Mouse (Mus musculus): Measurements from ENCODE around the gene Epha2. TPM values are rescaled to one million over a fixed set of nuclear protein-coding genes. Genes with fewer than 3 reads are reported as not detected.

Epha2 gene
- total RNA-seq, 2 experiments from 2014 or later, result 14.4 to 23.6 TPM

DNA sequence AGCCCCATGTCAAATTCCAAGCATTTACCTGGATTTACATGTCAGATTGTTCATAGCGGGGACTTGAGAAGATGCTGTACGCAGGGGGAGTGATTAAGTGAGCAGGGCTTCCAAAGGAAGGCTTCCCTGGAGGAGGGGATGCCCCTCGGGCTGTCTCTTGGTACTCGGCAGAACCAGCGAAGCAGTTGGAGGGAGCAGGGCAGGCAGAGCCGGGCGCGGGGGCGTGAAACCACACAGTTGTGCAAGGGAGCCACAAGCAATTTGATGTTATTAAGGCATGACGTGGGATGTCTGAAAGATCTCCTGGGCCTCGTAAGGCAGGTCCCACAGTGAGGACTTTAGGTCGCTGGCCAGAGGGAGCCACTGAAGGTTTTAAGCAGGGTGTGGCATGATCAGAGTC, 28.9 kb downstream of the Epha2 start:
- no peak for DNase-seq

DNA sequence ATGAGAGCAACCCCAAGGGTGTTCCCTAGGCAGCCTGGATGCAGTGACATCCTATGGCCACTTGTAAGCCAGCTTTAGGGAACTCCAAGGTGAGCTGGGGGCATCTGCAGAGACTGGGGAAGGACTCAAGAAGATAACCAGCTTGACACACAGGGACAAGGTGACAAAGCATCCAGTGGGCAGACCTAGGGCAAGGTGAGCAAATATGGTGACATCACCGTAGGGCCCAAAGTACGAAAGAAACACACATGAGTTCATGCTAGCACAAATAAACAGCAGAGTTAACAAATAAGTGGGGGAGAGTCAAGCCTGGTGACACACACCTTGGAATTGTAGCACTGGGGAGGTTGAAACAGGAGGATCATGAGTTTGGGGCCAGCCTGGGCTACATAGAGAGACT, 30.4 kb downstream of the Epha2 start:
- no peak for DNase-seq

DNA sequence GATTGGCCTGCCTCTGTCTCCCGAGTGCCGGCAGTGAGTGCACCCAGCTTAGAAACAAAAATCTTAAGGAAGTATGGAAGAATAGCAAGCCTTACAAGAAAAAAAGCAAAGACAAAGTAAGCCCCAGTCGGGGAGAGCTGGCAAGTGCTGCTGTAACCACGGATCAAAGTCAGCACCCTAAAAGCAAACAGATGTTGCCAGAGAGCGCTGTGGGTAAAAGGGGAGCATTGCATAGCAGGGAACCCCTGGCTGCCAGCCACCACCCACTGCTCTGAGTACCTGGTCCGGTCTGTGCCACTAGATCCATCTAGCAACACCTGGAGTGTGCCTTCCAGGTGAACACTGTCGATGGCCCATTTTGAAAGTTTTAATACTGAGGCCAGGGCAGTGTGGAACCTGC, 31.2 kb downstream of the Epha2 start:
- DNase-seq, result peak in 1 of 2 experiments; percentile 27

DNA sequence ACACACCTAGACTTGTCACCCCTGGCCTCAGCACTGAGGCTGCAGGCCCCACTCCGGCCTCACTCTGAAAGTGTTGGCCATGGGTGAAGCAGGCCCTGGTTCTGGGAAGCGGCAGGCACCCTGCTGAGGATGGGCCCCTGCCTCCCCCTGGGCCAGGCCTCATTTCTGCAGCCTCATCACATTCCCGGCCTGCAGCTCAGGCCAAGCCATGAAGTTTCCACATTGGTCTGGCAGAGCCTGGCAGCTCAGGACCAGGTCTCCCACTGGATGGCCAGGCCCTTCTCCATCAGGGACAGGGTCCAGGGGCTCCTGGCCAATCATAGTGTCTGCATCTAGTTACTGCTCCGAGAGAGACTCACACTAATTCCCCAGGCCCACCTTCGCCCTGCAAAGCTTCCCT, 33.7 kb downstream of the Epha2 start:
- DNase-seq, result no peak

DNA sequence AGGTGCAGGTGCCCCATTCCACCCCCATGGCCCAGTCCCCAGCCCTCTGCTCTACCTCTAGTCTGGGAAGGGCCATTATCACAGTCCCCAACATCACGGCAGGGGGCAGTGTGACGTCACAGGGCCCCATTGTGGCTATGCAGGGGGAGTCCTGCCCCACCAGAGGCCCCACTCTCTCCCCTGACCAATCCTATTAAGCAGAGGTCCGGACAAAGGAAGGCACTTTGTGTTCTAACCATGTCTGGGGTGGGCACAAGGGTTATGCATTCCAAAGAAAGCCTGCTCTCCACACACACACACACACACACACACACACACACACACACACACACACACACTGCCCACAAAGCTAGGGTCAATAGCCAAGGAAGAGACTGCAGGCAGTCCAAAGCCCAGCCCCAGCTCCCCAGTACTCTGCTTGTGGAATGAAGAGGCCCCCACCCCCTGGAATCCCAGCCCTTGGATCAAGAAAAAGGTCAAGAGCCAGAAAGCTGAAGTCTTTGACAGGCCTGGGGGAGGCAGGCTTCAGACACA, 34.3 kb downstream of the Epha2 start:
- DNase-seq, result no peak

DNA sequence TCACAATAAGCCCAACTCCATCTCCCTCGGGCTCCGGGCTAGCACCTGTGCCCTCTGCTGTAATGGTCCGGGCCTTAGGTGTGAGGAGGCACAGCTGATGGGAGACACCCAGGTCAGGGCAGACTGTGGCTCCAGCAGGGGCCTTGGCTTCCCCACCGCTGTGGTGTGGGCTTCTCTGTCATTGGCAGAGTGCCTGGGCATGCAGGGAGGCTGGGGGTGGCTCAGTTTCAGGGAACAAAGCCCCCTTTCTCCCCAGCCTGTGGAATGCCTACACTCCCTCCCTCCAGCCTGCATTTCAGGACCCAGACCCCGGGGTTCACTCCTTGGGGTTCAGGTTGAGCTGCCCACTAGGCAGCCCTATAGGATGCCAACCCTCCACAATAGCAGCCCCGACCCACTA, 35.2 kb downstream of the Epha2 start:
- no peak for DNase-seq

GRCm38 (mm10) chr4:141337986-141338385, 36.9 kb downstream of the Epha2 start:
- no peak for DNase-seq

DNA sequence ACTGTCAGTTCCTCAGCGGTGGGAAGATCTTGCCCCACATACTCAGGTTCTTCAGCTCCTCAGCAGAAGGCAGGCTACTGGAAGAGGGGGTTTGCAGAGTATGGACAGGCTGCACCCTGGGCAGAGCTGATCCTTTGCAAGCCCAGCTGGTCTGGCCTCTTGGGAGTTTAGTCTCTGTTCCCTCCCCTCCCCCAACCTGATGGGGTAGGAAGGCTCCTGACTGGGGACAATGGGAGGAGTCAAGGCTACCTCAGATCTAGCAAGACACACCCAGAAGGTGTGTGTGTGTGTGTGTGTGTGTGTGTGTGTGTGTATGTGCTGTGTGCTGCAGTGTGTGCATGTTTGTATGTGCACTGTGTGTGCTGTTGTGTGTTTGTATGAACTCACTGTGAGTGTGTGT, 37.8 kb downstream of the Epha2 start:
- DNase-seq, result no peak

DNA sequence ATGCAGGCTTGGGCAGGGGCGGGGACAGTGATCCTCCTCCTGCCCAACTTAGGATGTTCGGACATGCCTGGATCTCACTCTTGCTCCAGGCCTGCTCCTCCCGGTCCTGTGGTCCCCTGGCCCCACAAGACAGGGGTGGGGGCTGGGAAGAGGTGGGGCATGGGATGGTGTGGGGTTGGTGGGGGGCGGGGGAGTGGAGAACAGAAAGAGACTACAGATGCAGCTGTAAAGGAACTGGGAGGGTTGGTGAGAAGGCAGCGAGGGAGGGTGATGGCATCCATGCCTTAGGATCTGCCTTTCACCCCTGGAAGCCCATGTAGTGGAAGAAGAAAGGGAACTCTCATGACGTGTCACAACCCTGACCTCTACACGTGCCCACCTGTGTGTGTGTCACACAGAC, 40.4 kb downstream of the Epha2 start:
- no peak for DNase-seq

GRCm38 (mm10) chr4:141343515-141343914, 42.5 kb downstream of the Epha2 start:
- no peak for DNase-seq

DNA sequence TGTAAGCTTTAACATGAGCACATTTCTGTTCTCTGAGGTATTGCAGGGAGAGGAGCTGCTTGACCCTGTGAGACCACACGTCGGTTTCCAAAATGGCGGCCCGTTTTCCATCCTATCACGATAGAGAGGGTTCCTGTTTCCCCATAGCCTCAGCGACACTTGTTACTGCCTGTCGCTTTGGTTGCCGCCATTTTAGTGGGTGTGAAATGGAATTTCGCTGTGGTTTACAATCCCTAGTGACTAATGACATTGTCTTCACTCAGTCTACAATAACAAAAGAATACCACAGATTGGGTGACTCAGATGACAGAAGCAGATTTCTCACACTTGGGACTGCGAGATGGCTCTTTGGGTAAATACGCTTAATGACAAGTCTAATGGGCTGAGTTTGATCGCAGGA, 44.2 kb downstream of the Epha2 start:
- DNase-seq, result no peak

DNA sequence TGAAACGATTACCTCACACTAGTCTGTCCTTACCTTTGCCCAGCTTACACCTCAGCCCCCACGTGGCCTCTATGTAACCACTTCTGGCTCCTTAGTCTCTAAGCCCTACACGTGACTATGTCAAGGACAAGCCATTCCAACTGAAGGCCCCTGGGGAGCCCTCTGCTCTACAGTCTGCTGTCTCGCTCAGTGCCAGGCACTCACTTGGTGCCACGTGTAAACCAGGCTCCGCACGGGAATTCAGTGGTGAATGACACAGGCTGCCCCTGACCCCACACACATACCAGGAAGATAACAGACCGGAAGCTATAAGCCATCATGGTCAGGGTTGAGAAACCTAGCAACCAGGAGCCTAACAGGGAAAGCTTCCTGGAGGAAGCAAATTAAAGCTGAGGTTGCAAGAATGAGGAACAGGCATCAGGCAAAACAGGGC, 46.3 kb downstream of the Epha2 start:
- DNase-seq, result peak in 1 of 2 experiments; percentile 47

GRCm38 (mm10) chr4:141348616-141349015, 47.6 kb downstream of the Epha2 start:
- no peak for DNase-seq

DNA sequence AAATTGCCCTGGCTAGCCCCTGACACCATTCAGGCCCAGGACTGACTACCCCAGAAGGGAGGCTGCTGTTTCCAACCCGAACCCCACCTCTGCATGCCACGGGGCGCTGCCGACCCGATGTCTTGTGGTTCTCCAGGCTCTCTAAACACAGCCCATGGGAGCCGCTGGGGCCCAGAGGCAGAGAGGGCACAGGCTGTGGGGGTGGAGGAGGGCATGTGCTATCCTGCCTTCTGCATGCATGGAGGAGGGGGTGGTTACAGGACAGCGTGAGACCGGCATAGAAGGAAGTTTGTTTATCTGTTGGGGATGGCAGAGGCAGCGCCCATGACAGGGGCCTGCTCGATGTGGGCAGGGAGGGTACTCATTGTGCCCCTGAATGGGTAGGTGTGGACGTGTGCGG, 49.0 kb downstream of the Epha2 start:
- DNase-seq, result no peak

- no peak for DNase-seq
Measured at GRCm38 (mm10) chr4:141351972-141352371, 50.9 kb downstream of the Epha2 start.

DNA sequence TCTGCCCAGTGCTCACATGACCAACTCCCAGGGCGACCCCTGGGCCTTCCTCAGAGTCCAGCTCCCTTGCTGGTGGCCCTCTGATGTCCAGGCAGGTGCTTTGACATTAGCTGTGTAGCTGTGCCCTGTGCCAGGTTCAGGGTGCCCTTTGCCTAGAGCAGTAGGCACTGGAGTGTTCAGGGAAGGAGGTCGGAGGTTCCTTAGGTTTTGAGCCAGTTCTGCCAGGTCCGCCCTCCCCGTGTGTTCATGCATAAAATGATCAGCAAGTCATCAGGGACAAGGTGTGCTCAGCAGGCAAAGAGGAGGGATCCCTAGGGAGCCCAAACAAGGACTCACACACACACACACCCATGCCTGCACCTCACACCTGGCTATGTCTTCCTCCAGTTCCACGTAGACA, 51.9 kb downstream of the Epha2 start:
- DNase-seq, result no peak

- peak; percentile 23 to 53 for DNase-seq
Measured at GRCm38 (mm10) chr4:141353868-141354267, 52.8 kb downstream of the Epha2 start.

- no peak for DNase-seq
Measured at GRCm38 (mm10) chr4:141357811-141358210, 56.8 kb downstream of the Epha2 start.

DNA sequence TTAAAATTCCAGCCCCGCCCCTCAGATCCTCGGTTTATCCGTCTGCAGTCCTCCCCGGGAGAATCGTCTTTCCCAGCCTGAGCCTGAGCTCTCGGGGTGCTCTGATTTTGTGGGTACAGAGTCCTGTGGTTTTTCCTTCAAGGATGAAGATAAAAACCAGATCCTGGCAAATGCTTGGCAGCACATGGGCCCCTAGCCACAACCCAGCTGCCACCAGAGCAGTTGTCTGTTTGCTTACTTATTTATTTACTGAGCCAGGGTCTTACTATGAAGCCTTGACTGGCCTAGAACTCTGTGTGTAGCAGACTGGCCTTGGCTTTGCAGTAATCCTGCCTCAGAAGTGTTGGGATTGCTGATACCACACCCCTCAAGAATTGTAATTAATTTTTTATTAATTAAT, 58.2 kb downstream of the Epha2 start:
- DNase-seq, result no peak

DNA sequence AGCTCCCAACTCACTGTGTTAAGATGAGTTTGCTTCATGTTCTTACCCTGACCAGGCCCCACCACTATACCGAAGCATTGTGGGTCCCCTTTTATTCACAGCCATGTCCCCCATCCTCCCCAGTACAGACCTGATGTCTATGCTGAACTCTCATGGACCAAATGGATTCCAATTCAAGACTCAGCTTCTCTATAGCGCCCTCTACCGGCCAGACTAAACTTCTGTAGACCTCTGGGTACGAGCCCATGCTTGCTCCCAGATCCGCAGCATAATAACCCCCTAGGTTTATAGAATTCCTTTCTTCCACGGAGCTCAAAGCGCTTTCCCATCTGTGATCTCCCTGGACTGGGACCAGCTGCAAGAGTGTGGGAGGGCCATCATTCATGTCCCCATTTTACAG, 59.8 kb downstream of the Epha2 start:
- DNase-seq, result peak; percentile 50 to 69

GRCm38 (mm10) chr4:141362937-141363548, 62.0 kb downstream of the Epha2 start:
- DNase-seq, result peak; percentile 78 to 89

- DNase-seq, result peak; percentile 74 to 82
Measured at GRCm38 (mm10) chr4:141365126-141365525, 64.1 kb downstream of the Epha2 start.

- peak; percentile 45 to 63 for DNase-seq
Measured at GRCm38 (mm10) chr4:141365876-141366275, 64.8 kb downstream of the Epha2 start.

DNA sequence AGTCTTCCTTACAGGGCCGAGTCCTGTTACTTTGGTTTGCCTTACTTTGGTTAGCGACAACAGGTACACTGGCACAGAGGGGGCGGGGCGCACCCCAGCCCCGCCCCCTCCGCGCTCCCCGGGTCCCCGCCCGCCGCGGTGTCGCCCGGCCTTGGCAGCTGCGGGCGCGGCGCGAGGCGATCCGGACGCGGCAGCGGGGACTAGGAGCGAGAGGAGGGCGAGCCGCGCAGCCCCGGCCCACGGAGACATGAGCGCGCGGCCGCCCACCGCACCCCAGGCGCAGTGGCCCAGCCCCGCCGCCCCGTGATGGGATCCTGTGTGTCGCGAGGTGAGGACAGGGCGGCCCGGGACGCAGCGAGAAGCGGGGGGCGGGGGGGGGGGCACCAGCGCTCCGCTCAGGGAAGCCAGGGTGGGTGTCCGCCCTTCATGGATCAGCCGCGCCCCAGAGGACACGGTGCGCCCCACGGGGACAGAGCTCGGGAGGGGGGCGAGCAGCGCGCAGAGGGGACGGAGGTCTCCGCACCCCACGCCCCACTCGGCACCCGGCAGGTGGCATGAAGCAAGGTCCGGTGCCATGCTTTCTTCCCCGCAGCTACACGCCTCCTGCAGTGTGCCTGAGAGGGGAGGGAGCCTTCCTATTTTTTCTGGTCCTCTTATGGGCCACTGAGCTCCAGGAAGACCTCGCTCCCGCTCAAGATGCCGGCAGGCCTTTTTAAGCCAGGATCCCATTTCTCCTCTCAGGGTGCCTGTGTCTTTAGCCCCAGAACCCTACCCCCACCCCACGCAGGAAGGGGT, 67.2 kb downstream of the Epha2 start, which contains the start of gene Fam131c:
TSS of gene Fam131c (plus strand) at position 224 of the 795 bp plus-strand sequence.
- DNase-seq, result peak; percentile 63 to 80
